Mouse (Mus musculus) thymus, postnatal 10 days (tissue): ENCODE measurements around the gene Wfdc11.
A peak's percentile ranks its signal among the peaks of the same experiment; 100 is the strongest.
"Not testable (repeated sequence)": the region's sequence is repeated elsewhere in the genome, so short reads cannot be mapped to it uniquely, and the experiment has no call there.

Experiments used
- DNase-seq, 2 experiments: peaks; one replicate each; pipeline ENCODE4 v3.0.0; 2021; ENCODE audit warnings: low spot score in 2 of 2

Gene Wfdc11

DNA sequence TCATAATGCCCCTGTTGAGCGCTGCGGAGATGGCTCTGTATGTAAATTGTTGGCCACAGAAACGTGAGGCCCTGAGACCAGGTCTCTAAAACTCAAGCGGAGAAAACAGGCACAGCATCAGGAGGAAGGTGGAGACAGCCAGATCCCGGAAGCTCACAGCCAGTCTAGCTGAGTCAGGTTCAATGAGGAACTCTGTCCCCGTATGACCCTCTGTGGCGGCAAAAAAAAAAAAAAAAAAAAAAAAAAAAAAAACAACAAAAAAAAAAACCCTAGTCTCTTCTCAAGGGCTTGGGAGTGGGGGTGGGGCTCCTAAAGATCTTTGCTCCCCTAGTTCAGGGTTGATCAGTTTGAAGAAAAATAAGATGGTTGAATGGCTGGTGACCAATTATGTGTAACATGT lies 32.8 kb downstream of the Wfdc11 start:
- no peak for DNase-seq

- DNase-seq = no peak
Measured at GRCm38 (mm10) chr2:164638696-164639095, 35.2 kb downstream of the Wfdc11 start, which contains the start of gene Wfdc16. Gene Wfdc16 (minus strand): TSS chr2:164638796.

- DNase-seq = peak in 1 of 2 experiments; percentile 8
Measured at GRCm38 (mm10) chr2:164635266-164635665, 38.6 kb downstream of the Wfdc11 start.

GRCm38 (mm10) chr2:164621775-164622174 lies 52.1 kb downstream of the Wfdc11 start:
- no peak for DNase-seq

DNA sequence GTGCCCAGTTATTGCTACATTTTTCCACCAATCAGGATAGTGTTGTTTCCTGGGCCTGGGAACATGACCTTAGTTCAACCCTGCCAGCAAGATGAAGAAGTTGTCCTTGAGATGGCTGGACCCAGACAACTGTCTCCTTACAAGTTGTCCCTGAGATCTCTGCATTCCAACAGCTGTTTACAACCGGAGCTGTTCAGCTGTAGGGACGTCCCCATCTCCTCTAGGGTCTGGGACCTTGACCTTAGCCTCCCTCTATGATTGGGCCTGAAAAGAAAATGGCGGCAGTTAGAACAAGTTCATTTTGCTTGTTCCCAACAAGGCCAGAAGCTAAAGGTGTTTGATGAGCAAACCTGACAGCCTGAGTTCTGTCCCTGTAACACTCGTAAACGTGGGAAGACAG lies 54.8 kb downstream of the Wfdc11 start:
- DNase-seq = no peak

DNA sequence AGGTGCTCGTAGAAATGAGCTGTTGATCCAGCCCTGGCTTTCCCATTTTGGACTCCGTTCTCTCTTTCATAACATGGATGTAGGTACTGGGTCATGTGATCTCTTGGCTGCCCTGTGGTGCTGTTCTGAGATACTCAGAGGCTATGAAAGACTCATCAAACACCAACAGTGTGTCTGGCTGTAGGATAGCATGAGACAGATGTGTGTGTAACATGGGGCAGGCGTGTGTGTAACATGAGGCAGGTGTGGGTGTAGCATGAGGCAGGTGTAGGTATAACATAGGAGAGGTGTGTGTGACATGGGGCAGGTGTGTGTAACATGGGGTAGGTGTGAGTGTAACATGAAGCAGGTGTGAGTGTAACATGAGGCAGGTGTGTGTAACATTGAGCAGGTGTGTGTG lies 58.5 kb downstream of the Wfdc11 start:
- DNase-seq = no peak

GRCm38 (mm10) chr2:164613471-164613870 lies 60.4 kb downstream of the Wfdc11 start, which contains the start of the genes Wfdc6b and Wfdc8:
Gene Wfdc6b (plus strand): TSS chr2:164613522.
Gene Wfdc8 (minus strand): TSS chr2:164613626.
- DNase-seq = not testable (repeated sequence)
